Mouse (Mus musculus) midbrain, embryonic 16.5 days (tissue): ENCODE results near the gene Schip1. TPM values are rescaled to one million over a fixed set of nuclear protein-coding genes. Genes with fewer than 3 reads are reported as not detected.

Source experiments
- ATAC-seq: fragments of 200-750 bp; cut with Nextera tagmentation; 2 replicates; pipeline ENCODE4 v1.8.0; 2017; ENCODE audit warnings: moderate TSS enrichment
- H3K27ac ChIP-seq: fragments of 300-500 bp; sonication (generic); 2 replicates; pipeline ENCODE4 v1.5.1; 2014; ENCODE audit warnings: mild to moderate bottlenecking, low read length, mixed read lengths
- H3K27me3 ChIP-seq: fragments of 300-500 bp; sonication (generic); 2 replicates; pipeline ENCODE4 v1.6.1; 2014; ENCODE audit warnings: low read depth, low read length, mixed read lengths; ENCODE audit not compliant: control insufficient read depth, insufficient read depth
- H3K36me3 ChIP-seq: fragments of 300-500 bp; sonication (generic); 2 replicates; pipeline ENCODE4 v1.6.1; 2014; ENCODE audit warnings: mild to moderate bottlenecking, low read length, moderate library complexity, mixed read lengths; ENCODE audit not compliant: control insufficient read depth, insufficient read depth
- H3K4me1 ChIP-seq: fragments of 300-500 bp; sonication (generic); 2 replicates; pipeline ENCODE4 v1.6.1; 2014; ENCODE audit warnings: mild to moderate bottlenecking, low read length, mixed read lengths; ENCODE audit not compliant: control insufficient read depth, insufficient read depth
- H3K4me2 ChIP-seq: fragments of 300-500 bp; sonication (generic); 2 replicates; pipeline ENCODE4 v1.6.1; 2014; ENCODE audit warnings: mild to moderate bottlenecking, low read length, mixed read lengths
- H3K4me3 ChIP-seq: fragments of 300-500 bp; sonication (generic); 2 replicates; pipeline ENCODE4 v1.5.1; 2014; ENCODE audit warnings: low read depth, mild to moderate bottlenecking, low read length, moderate library complexity, mixed read lengths
- H3K9ac ChIP-seq: fragments of 300-500 bp; sonication (generic); 2 replicates; pipeline ENCODE4 v1.6.1; 2014; ENCODE audit warnings: low read depth, low read length, mixed read lengths
- H3K9me3 ChIP-seq: fragments of 300-500 bp; sonication (generic); replicated peaks from 2 replicates; pipeline ENCODE4 v1.6.1; 2014; ENCODE audit warnings: mild to moderate bottlenecking, low read length, mixed read lengths; ENCODE audit not compliant: control insufficient read depth, poor library complexity, severe bottlenecking
- WGBS: fragments of 180-500 bp; shearing (Covaris S2); extraction: QIAGEN DNeasy Blood & Tissue Kit; methylation state at CpG from one replicate; pipeline ENCODE4 v1.1.7; 2014; 5-methylcytosine and 5-hydroxymethylcytosine counted together
- polyA plus RNA-seq: library from polyadenylated mRNA; unstranded; fragments of >200 nt; fragmentation: Nextera tagmentation; extraction: Ambion mirVana; gene quantifications from 2 replicates; pipeline ENCODE4 v1.2.1, GENCODE M21; 2015

The Schip1 gene
- polyA plus RNA-seq, 1 experiment from 2014 or later: 147 TPM

- Histone ChIP-seq H3K4me2 (no peak overlapping the region), H3K27ac (no peak overlapping the region), H3K27me3 (no peaks in the 10 kb centered on the region), H3K36me3 (no peaks in the 10 kb centered on the region), H3K4me3 (no peak overlapping the region), H3K4me1 (no peaks in the 10 kb centered on the region), H3K9ac (no peak overlapping the region), H3K9me3 (0 out of 2 replicates have a peak, but pooled peaks cover 3% of the 10 kb centered on the region)
- WGBS: 69% methylated on average over 2 of the region's 2 CpGs
- no peak for ATAC-seq
Measured at GRCm38 (mm10) chr3:68434897-68435296, 370.3 kb downstream of the Schip1 start.

- H3K27ac ChIP-seq: no peak overlapping the region
- H3K9me3 ChIP-seq: no peaks in the 10 kb centered on the region
- no peak overlapping the region for H3K4me3 ChIP-seq
- ATAC-seq: no peak
- WGBS: 85% methylated on average over 2 of the region's 2 CpGs
- H3K27me3 ChIP-seq: no peaks in the 10 kb centered on the region
- no peak overlapping the region for H3K9ac ChIP-seq
- H3K4me2 ChIP-seq: no peak overlapping the region
- H3K36me3 ChIP-seq: no peaks in the 10 kb centered on the region
- H3K4me1 ChIP-seq: no peaks in the 10 kb centered on the region
Measured at GRCm38 (mm10) chr3:68448480-68448879, 383.9 kb downstream of the Schip1 start.

GRCm38 (mm10) chr3:68451634-68452033 is 387.0 kb downstream of the Schip1 start:
- Histone ChIP-seq H3K9ac (no peak overlapping the region), H3K27me3 (no peaks in the 10 kb centered on the region), H3K27ac (no peak overlapping the region), H3K4me2 (no peak overlapping the region), H3K36me3 (no peaks in the 10 kb centered on the region), H3K9me3 (no peaks in the 10 kb centered on the region), H3K4me1 (no peaks in the 10 kb centered on the region), H3K4me3 (no peak overlapping the region)
- WGBS: 100% methylated on average over 1 of the region's 1 CpGs
- ATAC-seq: no peak

- H3K4me1 ChIP-seq: no peaks in the 10 kb centered on the region
- no peak for ATAC-seq
- no peaks in the 10 kb centered on the region for H3K27me3 ChIP-seq
- no peak overlapping the region for H3K4me3 ChIP-seq
- H3K9ac ChIP-seq: no peak overlapping the region
- 34% methylated on average over 5 of the region's 5 CpGs for WGBS
- no peak overlapping the region for H3K27ac ChIP-seq
- no peaks in the 10 kb centered on the region for H3K9me3 ChIP-seq
- no peaks in the 10 kb centered on the region for H3K36me3 ChIP-seq
- no peak overlapping the region for H3K4me2 ChIP-seq
Measured at GRCm38 (mm10) chr3:68453266-68453665, 388.7 kb downstream of the Schip1 start.

GRCm38 (mm10) chr3:68453719-68454455 is 389.3 kb downstream of the Schip1 start:
- WGBS: 63% methylated on average over 10 of the region's 10 CpGs
- H3K36me3 ChIP-seq: no peaks in the 10 kb centered on the region
- no peak overlapping the region for H3K27ac ChIP-seq
- no peak overlapping the region for H3K4me3 ChIP-seq
- no peak overlapping the region for H3K4me2 ChIP-seq
- H3K27me3 ChIP-seq: no peaks in the 10 kb centered on the region
- no peaks in the 10 kb centered on the region for H3K4me1 ChIP-seq
- H3K9me3 ChIP-seq: no peaks in the 10 kb centered on the region
- H3K9ac ChIP-seq: no peak overlapping the region
- ATAC-seq: no peak

- WGBS: 26% methylated on average over 5 of the region's 5 CpGs
Measured at GRCm38 (mm10) chr3:68466643-68467042, 402.0 kb downstream of the Schip1 start.

DNA sequence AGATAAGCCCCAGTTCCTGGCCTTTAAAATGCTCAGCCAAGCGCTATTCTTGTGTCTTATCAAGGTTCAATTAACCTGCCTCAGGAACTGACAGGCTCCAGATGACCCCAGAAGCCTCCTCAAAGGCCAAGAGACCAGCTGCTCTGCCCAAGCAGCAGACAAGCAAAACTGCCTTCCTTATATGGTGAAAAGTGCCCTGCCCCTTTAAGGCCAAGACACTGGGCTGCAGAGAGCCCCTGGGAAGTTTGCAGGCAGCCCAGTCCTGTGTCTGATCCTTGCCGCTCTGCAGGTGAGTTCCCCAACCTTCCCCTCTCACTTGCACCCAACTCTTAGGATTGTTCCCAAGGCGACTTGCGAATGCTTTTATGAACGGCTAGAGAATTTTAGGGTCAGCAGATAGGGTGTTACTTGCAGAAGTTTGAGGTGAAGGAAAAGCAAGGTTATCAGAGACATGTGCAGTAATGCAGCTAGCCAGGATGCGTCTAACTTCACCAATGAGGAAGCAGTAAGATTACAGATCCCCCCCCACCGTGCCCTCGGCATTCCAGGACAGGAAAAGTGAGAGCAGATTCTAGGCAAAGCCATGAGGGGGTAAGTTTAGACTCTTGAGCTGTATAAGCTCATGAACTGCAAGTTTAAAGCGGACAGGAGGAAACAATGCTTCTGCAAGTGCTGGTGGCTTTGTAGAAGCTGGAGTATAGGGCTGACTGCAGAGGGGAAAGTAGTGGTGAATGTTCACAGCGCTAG is 403.5 kb downstream of the Schip1 start:
- no peak overlapping the region for H3K4me3 ChIP-seq

More at GRCm38 (mm10) chr3:68466643-68467042, 402.0 kb downstream of the Schip1 start:
- Histone ChIP-seq H3K4me1 (peaks cover 10% of the 10 kb centered on the region; the same call in 1 of the 2 replicates), H3K4me2 (no peak overlapping the region), H3K4me3 (no peak overlapping the region), H3K27me3 (no peaks in the 10 kb centered on the region), H3K9me3 (no peaks in the 10 kb centered on the region), H3K27ac (no peak overlapping the region), H3K36me3 (no peaks in the 10 kb centered on the region), H3K9ac (no peak overlapping the region)
- ATAC-seq: no peak

GRCm38 (mm10) chr3:68469643-68470042 is 405.0 kb downstream of the Schip1 start:
- no peaks in the 10 kb centered on the region for H3K27me3 ChIP-seq
- H3K4me2 ChIP-seq: no peak overlapping the region
- no peak overlapping the region for H3K9ac ChIP-seq
- peaks cover 10% of the 10 kb centered on the region; the same call in 1 of the 2 replicates for H3K4me1 ChIP-seq
- ATAC-seq: no peak
- no peak overlapping the region for H3K27ac ChIP-seq
- H3K9me3 ChIP-seq: no peaks in the 10 kb centered on the region
- WGBS: 94% methylated on average over 1 of the region's 1 CpGs
- H3K36me3 ChIP-seq: no peaks in the 10 kb centered on the region
- H3K4me3 ChIP-seq: no peak overlapping the region

More for the DNA sequence above, 403.5 kb downstream of the Schip1 start:
- H3K27ac ChIP-seq: no peak overlapping the region
- no peaks in the 10 kb centered on the region for H3K27me3 ChIP-seq
- 6% methylated on average over 10 of the region's 10 CpGs for WGBS
- H3K4me1 ChIP-seq: peaks cover 10% of the 10 kb centered on the region; the same call in 1 of the 2 replicates
- H3K4me2 ChIP-seq: peak overlapping the region; percentile 36
- ATAC-seq: no peak
- no peaks in the 10 kb centered on the region for H3K9me3 ChIP-seq
- no peak overlapping the region for H3K9ac ChIP-seq
- H3K36me3 ChIP-seq: no peaks in the 10 kb centered on the region

- WGBS: 78% methylated on average over 3 of the region's 3 CpGs
- H3K4me1 ChIP-seq: peaks cover 10% of the 10 kb centered on the region; the same call in 1 of the 2 replicates
- H3K4me2 ChIP-seq: no peak overlapping the region
- no peak overlapping the region for H3K9ac ChIP-seq
- no peak for ATAC-seq
- no peaks in the 10 kb centered on the region for H3K36me3 ChIP-seq
- H3K9me3 ChIP-seq: no peaks in the 10 kb centered on the region
- H3K27ac ChIP-seq: no peak overlapping the region
- no peak overlapping the region for H3K4me3 ChIP-seq
- H3K27me3 ChIP-seq: no peaks in the 10 kb centered on the region
Measured at GRCm38 (mm10) chr3:68470061-68470460, 405.5 kb downstream of the Schip1 start.
